Mouse (Mus musculus) cortical plate, adult 2 months (tissue): ENCODE measurements around the gene Irf2. TPM values are rescaled to one million over a fixed set of nuclear protein-coding genes. Genes with fewer than 3 reads are reported as not detected.
A peak's percentile ranks its signal among the peaks of the same experiment; 100 is the strongest.

Experiments used
- H3K27ac ChIP-seq: fragments of 200-500 bp; 2 replicates; pipeline ENCODE4 v1.5.1; 2012; ENCODE audit warnings: low read length, control low read depth, inconsistent platforms; ENCODE audit not compliant: insufficient read depth
- H3K4me1 ChIP-seq: fragments of 200-500 bp; 2 replicates; pipeline ENCODE4 v1.6.1; 2011; ENCODE audit warnings: low read length; ENCODE audit not compliant: control insufficient read depth, insufficient read depth
- H3K4me3 ChIP-seq: fragments of 200-500 bp; 2 replicates; pipeline ENCODE4 v1.5.1; 2011; ENCODE audit warnings: mild to moderate bottlenecking, low read length, control low read depth; ENCODE audit not compliant: insufficient read depth
- CTCF ChIP-seq: fragments of 200-500 bp; IDR thresholded peaks from 2 replicates; pipeline ENCODE4 v1.5.1; 2011; ENCODE audit warnings: mild to moderate bottlenecking, control low read depth, low read length; ENCODE audit not compliant: insufficient read depth; ENCODE audit errors: extremely low read depth
- POLR2A ChIP-seq: fragments of 200-500 bp; IDR thresholded peaks from 2 replicates; pipeline ENCODE4 v1.6.1; 2011; ENCODE audit warnings: mild to moderate bottlenecking, low read length, control low read depth; ENCODE audit not compliant: insufficient read depth; ENCODE audit errors: extremely low read depth
- polyA plus RNA-seq: library from polyadenylated mRNA; depleted of rRNA; stranded (reverse); fragments of >200 nt; gene quantifications from 2 replicates; pipeline ENCODE4 v1.2.3, GENCODE M21; 2012

Irf2 gene
- polyA plus RNA-seq, 1 experiment: 27.1 TPM

DNA sequence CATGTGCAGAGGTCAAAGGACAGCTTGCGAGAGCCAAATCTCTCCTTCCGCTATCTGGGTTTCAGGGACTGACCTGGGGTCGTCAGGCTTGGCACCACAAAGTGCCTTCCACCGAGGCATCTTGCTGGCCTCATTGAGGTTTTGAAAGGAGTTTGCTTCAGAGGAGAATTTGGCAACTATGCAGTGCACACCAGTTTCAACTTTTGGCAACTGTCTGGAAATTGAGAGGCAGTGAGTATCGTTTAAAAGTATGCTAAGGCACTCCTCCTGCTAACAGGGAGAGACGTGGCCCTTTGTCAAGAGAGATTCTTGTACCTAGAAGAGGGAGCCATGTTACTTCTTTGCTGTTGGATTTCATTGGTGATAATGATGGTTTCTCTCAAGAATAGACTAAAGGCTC, 21.9 kb downstream of the Irf2 start:
- Histone ChIP-seq H3K4me1 (peaks cover 6% of the 10 kb centered on the region), H3K4me3 (no peak overlapping the region), H3K27ac (no peak overlapping the region)
- TF ChIP-seq CTCF (no peak), POLR2A (no peak)

DNA sequence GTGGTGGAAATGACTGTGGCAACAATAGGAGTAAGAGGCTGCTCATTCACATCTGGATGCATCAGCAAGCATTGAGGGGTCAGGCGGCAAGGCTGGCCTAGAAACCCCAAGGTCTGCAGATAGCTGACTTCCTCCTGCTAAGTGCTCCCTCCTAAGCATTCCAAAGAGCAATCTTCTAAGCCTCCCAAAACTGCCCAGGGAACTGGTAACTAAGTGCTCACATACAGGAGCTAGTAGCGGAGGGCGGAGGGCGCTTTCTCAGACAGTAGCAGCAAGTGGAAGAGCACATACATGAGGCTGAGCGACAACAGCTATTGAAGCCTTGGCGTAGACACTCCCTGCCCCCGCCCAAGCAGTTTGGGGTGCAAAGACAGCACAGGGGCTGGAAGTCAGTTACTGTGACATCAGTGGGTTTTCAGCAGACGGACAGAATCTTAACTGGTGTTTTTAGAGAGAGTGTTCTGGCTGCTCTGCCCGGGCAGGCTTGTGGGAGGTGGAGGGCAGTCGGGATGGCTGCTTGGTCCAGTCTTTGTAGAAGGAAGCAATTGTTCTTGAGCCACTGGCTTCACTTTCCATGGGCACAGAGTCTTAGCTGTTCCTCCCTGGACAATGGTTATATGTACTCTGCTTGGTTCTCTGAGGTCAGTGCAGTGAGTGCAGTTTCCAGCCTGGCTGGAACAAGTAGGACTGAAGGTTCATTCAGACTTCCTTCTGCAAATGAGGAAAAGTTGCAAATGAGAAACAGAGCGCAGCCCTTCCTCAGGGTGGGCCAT, 30.1 kb downstream of the Irf2 start:
- Histone ChIP-seq H3K4me1 (peaks cover 8% of the 10 kb centered on the region), H3K4me3 (no peak overlapping the region), H3K27ac (peak overlapping the region; percentile 72)
- TF ChIP-seq CTCF (no peak), POLR2A (no peak)

DNA sequence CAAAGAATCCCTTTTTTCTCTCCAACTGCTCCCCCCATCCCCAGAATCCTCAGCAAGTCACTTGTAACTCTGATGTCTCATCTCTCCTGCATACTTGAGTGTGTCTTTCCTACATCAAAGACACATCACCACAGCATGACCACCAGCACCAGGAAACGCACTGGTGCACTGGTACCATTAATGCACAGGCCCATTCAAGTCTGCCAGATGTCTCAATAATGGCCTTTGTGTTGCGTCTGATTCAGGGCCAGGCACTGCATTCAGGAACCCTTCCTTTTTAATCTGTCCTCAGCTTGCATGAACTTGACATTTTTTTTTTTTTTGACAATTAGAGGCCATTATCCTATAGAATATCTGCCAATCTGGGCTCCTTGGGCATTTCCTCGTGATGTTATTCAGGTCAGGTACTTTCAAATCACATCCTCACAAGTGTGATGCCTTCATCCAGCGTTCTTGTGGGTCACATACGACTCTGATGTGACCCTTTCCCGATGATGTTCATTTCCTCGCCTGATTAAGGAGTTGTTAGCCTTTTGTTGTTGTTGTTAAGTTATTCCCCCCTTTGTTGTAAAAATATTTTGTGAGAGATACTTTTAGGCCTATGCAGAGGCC, 31.5 kb downstream of the Irf2 start:
- Histone ChIP-seq H3K27ac (no peak overlapping the region), H3K4me1 (peaks cover 6% of the 10 kb centered on the region), H3K4me3 (no peak overlapping the region)
- no peak for TF ChIP-seq POLR2A
- no peak for TF ChIP-seq CTCF

DNA sequence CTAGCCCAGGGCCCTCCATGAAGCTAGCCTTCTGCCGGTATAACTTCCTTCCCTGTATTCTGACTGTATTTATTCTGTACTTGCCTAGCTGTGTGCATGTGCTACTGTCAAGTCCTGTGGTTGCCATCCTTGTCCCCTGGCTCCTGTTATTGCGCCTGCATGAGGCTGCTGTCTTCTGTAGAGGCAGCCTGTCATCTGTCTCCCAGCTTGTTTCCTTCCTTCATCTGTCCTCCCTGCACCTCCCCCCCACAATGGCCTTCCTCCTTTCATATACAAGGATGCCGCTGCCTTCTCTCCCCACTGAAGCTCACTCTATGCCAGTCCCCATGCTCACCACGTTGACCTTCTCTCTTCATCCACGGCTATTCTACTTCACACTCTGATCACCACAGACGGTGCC, 33.3 kb downstream of the Irf2 start:
- no peak overlapping the region for H3K4me3 ChIP-seq
- H3K4me1 ChIP-seq: peaks cover 6% of the 10 kb centered on the region
- TF ChIP-seq CTCF: no peak
- no peak for TF ChIP-seq POLR2A
- H3K27ac ChIP-seq: no peak overlapping the region

DNA sequence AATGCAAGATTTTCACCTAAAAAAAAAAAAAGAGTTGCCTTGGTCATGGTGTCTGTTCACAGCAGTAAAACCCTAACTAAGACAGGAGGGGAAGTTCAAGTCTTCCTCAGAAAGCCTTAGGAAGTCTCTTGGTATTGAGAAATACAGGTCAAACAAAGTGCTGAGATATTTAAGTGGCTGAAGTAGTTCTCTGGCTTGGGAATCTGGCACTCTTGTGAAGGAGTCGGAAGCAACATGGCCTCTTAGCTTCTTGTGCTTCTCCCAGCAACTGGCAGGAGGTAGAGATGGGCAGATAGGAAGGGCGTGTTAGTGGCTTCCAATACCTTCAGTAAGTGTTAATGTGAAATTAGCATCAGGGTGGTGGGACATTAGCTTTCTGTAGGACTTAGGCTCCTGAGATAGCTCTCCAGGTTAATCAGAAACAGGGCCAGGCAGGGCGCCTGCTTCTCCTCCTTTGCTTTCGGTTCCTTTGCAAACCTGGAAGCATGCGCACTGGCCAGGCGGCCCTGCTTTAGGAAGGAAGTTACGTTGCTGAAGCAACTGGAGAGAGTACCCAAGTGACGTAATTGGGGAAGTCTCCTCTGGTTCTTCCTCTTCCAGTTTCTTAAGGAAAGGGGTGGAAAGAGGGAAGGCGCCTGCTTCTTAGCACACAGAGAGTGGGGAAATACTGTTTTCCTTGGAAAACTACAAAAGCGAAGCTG, 38.4 kb downstream of the Irf2 start:
- TF ChIP-seq POLR2A (no peak), CTCF (no peak)
- peaks cover 1% of the 10 kb centered on the region for H3K4me1 ChIP-seq
- no peak overlapping the region for H3K27ac ChIP-seq

DNA sequence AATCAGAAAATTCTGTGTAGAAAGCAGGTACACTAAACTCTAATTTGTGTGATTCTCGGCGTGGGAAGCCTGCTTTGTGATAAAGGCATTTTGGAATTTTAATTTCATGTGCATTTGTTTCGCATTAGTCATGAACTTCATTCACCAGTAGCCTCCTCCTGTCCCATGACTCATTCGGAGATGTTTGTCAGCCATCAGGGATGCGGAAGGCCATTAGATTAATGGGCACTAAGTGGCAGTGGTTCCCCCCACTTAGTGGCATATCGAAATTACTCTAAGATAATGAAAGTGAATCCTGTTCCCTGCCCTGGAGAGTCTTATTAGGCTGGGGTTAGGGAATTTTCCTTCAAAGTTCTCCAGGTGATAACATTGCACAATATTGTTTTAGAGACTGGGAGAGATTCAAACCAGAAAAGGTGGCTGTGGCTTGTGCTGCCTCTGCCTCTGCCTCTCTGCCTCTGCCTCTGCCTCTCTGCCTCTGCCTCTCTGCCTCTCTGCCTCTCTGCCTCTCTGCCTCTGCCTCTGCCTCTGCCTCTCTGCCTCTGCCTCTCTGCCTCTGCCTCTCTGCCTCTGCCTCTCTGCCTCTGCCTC, 41.6 kb downstream of the Irf2 start:
- Histone ChIP-seq H3K27ac (no peak overlapping the region), H3K4me3 (no peak overlapping the region), H3K4me1 (peaks cover 1% of the 10 kb centered on the region)
- no peak for TF ChIP-seq CTCF
- no peak for TF ChIP-seq POLR2A

More for the DNA sequence above, 38.4 kb downstream of the Irf2 start:
- H3K4me3 ChIP-seq: no peak overlapping the region

DNA sequence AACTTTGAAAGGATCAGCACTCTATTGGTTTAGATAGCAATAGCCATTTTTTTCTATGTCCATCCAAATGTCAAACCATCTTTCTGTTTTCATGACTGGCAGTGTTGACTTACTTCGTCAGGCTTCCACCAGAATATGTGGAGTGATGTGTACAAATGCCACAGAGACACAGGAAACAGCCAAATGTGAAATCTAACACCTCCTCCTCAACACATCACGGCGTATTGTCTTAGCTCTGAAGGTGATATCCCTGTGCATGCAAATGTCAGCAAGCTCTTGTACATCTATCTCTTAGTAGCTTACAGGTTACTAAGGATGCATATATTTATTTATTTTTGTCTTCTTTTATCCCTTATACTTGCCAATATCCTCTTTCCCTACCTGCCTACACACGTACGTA, 42.7 kb downstream of the Irf2 start:
- Histone ChIP-seq H3K4me3 (no peak overlapping the region), H3K4me1 (peaks cover 1% of the 10 kb centered on the region; the same call in 1 of the 2 replicates), H3K27ac (no peak overlapping the region)
- TF ChIP-seq POLR2A: no peak

DNA sequence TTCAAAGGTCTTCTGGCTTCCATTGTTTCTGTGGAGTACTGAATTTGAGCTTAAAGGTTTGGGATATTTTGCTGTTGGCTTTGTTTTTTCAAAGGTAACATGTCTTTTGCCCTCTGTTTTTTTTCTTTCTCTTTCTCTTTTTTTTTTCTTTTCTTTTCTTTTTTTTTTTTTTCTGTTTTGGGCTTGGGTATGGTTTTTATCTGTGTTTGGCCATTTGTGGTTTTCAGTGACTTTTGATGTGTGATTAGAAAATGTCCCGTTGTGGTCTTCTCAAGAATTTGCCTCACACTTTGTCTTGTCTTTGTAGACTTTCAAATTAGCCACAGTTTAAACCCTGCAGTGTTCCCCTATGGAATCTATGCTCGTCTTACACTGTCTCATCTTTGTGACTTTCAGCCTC, 45.5 kb downstream of the Irf2 start:
- TF ChIP-seq POLR2A (no peak), CTCF (no peak)
- H3K4me3 ChIP-seq: no peak overlapping the region
- no peaks in the 10 kb centered on the region; the same call in 1 of the 2 replicates for H3K4me1 ChIP-seq
- H3K27ac ChIP-seq: no peak overlapping the region

DNA sequence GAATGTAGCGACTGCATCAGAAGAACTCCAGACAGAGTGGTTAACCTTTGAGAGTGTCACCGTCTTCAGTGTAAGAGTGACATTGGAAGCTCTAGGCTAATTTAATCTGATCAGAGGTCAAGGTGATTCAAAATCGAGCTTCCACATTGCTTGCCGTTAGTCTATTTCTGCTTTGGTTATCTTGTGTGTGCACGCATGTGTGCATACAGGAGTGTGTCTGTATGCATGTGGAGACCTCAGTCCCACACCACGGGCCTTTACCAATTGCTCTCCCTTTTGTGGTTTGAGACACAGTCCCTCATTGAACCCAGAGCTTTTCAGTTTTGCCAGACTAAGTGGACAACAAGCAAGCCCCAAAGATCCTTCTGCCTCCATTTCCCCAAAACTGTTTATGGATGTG, 46.4 kb downstream of the Irf2 start:
- Histone ChIP-seq H3K4me3 (no peak overlapping the region), H3K27ac (no peak overlapping the region), H3K4me1 (no peaks in the 10 kb centered on the region; the same call in 1 of the 2 replicates)
- TF ChIP-seq CTCF: no peak
- no peak for TF ChIP-seq POLR2A
